Mouse (Mus musculus): ENCODE measurements around the gene Oprd1. TPM values are rescaled to one million over a fixed set of nuclear protein-coding genes. Genes with fewer than 3 reads are reported as not detected.

The Oprd1 gene
- not detected for total RNA-seq (2023)

GRCm38 (mm10) chr4:132144080-132144841, at the start of gene Oprd1:
Gene Oprd1, minus strand, starts transcription at chr4:132144486.

GRCm38 (mm10) chr4:132074933-132075769, 69.1 kb downstream of the Oprd1 start, which contains the start of gene Epb41:
Gene Epb41, minus strand, starts transcription at chr4:132075321.

DNA sequence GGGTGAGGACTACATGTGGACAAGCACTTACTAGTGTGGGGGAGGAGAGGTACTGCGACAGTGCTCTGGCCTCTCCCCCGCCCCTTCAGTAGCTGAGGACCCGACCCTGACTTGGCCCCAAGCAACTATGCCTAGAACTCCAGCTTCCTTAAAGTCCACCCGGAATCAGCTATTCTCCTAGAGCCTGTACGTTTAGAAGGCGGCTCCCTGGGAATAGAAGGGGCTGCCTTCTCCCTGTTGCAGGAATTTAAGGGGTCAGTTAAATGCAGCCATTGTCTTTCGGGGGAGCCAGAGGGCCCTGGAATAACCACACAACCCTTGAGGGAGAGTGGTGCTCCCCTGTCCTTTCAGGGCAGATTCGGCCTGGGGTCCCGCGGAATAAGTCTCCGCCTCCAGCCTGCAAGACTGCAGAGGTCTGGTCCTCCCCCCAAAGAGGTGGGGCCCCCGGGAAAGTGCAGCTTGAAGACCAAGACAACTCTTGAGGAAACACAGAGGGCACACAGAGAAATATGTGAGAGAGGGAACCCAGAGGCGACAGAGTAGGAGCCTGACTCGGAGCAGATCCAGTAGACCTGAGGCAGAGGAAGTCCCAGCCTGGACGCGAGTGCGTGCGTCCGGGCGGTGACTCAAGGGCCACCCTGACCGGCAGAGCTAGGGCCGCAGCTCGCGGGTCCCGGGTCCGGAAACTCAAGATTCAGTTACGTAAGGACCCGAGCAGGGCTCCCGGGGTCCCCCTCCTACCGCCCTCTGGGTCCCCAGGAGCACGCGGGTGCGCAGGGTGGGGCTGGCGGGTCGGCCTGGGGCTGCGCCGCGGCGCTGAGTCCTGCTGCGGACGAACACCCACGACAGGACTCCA, 70.0 kb downstream of the Oprd1 start, which contains the start of gene Gm10300:
Gene Gm10300 (plus strand): TSS at position 621 of the 856 bp plus-strand sequence.

Other genes with a start within 250 kb of the Oprd1 start
- gene Tmem200b, start 222.7 kb downstream of the Oprd1 start, total RNA-seq (2023): not detected
- 0.47 TPM for gene Gm10300, start 69.8 kb downstream of the Oprd1 start, total RNA-seq (2023)
- 145 TPM for gene Epb41, start 69.2 kb downstream of the Oprd1 start, total RNA-seq (2023)
- gene Ythdf2, start 67.8 kb upstream of the Oprd1 start, total RNA-seq (2023): 82.8 TPM
- gene Gmeb1, start 117.1 kb upstream of the Oprd1 start, total RNA-seq (2023): 37.5 TPM
- gene Taf12, start 129.9 kb upstream of the Oprd1 start, total RNA-seq (2023): 30.9 TPM
- gene Rab42, start 158.9 kb upstream of the Oprd1 start, total RNA-seq (2023): not detected
- gene Trnau1ap, start 185.1 kb upstream of the Oprd1 start, total RNA-seq (2023): 27.8 TPM
- 18.3 TPM for gene Rcc1, start 209.1 kb upstream of the Oprd1 start, total RNA-seq (2023)